Mouse (Mus musculus) heart, postnatal 36 days (tissue): Measurements from ENCODE around the gene Gtpbp1. TPM values are rescaled to one million over a fixed set of nuclear protein-coding genes. Genes with fewer than 3 reads are reported as not detected.

Experiments used
- DNase-seq, 2 experiments: peaks; one replicate each; pipeline ENCODE4 v3.0.0; 2021 to 2022
- intact Hi-C: fragments of 180-260 bp; cut with DNase I; formaldehyde crosslinking; loops from one replicate; pipeline ENCODE4 v1.15.1; 2025
- total RNA-seq, 2 experiments: library from RNA; stranded (reverse); gene quantifications; 2 replicates each; pipeline ENCODE4 v1.2.3; 2021

The Gtpbp1 gene
- total RNA-seq, 2 experiments from 2014 or later: 27.2 to 28.4 TPM

DNA sequence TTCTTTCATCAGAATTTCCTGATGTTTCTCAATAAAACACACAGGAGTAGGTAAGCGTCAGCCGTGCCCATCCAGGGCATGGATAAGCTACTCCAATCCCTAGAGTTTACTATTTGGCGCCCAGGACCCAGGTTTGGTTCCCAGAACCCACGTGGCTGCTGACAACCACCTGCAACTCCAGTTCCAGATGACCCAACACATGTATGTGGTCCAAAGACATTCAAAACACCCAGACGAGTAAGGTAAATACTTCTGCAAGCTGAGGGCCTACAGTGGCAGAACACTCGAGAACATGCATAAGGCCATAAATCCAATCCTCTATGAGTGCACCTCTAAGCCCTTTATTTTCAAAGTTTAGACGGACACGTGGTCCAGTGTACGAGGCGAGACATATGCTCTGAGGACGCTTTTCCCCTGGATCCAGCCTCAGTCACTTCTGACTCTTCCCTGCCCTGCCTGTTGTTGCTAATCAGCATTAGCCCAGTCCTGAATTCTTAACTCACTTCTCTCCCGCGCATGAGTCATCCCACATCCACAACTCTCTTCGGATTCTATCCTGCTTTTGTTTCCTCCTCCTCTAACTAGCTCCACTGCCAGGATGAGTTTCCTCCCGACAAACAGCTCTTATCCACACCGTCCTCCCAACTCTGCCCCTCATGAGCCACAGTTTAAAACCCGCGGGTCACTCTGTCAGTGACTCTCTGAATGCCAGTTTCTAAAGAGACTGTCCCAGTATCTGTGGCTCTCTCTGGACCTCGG is 6.8 kb upstream of the Gtpbp1 start:
- no peak for DNase-seq
- intact Hi-C loops: no loop called here

DNA sequence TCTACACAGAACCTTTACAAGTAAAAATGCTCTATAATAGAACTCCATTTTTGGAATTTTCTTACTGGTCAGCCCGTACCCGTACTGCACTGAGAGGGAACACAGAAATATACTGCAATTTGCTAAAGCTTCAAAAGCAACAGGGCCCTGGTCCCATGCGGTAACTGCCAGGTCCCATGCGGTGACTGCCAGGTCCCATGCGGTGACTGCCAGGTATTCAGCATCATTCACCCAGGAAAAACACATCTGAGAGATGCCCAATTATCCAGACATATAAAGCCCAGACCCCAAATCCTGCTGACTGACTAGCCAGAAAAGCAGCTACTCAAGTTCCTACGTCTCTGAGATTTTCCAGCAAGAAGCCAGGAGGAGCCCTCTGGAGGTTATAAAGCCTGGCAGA is 6.0 kb upstream of the Gtpbp1 start:
- intact Hi-C loops: no loop called here
- no peak for DNase-seq

DNA sequence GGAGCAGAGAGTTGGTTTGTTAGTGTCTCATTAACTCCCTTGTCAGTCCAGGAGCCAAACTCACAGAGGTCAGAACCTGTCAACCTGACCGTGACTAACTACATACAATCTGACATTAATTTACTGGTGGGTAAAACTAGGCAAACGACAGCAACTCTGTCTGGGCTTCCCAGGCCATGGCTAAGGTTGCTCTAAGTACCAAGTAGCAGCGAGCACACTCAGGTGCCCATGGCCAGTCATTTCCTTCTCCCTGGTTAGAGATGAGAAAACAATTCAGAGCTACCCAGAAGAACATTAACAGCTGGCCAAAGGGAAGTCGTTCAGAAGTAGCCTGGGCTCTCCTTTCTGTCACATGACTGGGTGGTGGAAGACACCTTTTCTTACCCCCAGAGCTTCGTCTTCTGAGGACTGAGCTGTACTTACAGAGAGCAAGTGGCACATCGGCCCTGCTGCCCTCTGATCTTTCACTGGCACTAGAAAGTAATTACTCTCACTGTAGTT is 5.5 kb upstream of the Gtpbp1 start:
- intact Hi-C loops: no loop called here
- DNase-seq: no peak

DNA sequence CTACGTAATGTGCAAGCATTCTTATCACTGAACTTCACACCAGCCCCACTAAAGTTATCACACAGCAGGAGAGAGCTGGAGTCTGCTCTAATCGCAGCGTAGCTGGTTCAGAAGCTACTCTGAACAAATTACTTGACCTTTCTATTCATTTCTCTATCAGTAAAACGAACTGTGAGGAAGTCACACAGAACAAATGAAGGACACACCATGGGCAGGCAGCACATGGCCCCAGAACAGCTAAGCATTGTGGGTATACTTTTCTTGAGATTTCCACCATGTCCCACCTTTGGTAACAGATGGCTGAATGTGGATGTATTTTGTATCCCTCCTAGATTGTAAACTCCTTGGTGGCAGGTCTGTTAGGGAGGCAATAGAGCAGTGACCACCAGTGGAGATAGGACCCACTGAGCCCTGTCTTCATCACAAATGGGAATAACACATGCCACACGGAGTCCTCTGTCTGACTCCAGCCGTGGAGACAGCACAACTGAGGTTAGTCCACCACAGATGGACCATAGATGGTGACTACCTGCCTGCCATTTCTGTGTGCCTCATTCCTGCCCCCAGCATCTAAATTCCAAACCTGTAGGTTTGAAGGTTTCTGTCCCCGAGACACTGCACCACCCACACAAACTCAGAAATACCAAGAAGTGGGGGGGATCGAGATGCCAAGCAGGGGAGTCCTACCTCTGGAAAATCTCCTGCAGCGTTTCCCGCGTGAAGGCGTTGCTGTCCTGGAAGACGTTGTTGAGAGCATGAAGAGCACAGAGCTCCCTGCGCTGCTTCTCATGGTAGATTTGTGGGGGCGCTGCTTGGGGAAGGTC is 4.4 kb upstream of the Gtpbp1 start:
- DNase-seq: no peak
- intact Hi-C loops: loop anchor here (2.0 kb wide), 3 partner anchors 15 to 49 kb away; partner anchors contain the start of genes Cby1, Fam227a and Tomm22

DNA sequence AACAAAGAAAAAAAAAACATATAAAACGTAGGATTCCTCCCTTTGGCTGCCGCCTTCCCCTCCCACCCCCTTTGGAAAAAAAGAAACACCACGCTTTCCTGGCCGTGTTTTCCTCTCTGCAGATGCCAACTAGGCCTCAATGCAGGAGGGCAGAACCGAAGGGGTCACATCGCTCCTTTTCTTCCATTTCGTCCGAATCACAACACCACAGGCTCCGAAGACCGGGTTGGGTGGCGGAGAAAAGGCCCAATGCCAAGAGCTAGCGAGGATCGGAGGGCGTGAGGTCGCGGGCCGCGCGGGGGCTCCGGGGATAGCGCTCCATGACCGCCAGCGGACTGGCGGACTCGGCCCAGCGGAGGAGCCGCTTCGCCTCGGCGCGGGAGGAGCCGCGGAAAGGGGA is 3.5 kb upstream of the Gtpbp1 start:
- intact Hi-C loops: loop anchor here (2.0 kb wide), 3 partner anchors 16 to 48 kb away; partner anchors contain the start of genes Cby1, Fam227a and Tomm22
- peak in 1 of 2 experiments; percentile 59 for DNase-seq

DNA sequence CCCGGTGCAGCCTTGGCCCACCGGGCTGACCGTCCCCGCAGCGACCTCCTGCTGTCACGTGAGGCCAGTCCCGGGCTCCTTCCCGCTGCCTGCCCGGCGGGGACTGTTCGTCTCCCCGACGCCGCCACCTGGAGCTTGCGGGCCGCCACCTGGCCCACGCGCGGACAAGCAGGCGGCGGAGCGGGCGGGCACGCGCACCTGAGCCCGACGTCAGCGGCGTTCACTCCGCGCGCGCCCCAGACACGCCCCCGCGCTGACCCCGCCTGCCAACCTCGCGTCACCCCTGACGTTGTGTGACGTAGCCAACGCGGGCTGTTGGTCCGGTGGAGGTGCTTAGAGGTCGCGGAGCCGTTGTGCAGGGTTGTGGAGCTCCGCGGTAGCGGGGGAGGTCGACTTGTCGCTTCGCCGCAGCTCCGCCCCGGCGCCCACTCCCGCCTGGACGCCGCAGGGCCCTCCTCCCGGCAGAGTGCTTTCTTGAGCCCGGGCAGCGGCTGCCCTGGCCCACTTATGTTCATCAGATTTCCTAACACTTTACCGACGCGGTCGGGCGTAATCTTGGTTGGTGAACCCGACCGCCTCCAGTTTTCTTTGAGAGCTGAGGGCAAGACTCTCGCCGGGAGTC is 2.9 kb upstream of the Gtpbp1 start, which contains the start of gene Josd1:
Josd1 (minus strand) TSS at position 274 of the 622 bp plus-strand sequence.
- intact Hi-C loops: loop anchor here (2.0 kb wide), 3 partner anchors 17 to 47 kb away; partner anchors contain the start of genes Cby1, Fam227a and Tomm22
- DNase-seq: peak; percentile 99

DNA sequence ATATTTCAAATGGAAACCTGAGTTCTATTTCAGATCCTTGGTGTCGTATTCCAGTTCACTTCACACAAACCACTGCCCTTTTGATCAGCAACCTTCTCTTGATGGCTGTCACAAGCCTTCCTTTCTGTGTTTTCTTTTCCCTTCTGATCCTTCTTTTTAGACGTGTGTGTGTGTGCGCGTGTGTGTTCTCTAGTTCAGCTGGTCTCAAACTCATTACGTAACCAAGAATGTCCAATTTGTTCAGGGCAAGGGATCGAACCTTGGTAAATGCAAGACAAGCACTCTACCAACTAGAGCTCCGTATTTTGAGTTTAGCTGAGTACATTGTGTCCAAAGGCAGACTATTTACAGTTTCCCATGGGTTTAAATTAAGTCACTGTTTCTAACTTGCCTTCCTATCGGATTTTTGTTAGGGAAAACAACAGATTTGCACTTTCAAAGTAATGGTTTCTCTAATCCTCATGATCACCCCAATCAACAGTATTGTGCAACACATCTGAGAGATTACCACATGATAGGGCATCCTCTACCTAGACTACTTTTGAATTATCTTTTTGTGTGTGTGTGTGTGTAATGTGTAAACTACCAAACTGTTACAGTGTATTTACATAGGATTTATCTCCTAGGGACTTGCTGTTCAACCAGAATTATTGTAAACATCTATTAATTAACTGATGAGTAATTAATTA is 2.2 kb upstream of the Gtpbp1 start:
- intact Hi-C loops: no loop called here
- no peak for DNase-seq

DNA sequence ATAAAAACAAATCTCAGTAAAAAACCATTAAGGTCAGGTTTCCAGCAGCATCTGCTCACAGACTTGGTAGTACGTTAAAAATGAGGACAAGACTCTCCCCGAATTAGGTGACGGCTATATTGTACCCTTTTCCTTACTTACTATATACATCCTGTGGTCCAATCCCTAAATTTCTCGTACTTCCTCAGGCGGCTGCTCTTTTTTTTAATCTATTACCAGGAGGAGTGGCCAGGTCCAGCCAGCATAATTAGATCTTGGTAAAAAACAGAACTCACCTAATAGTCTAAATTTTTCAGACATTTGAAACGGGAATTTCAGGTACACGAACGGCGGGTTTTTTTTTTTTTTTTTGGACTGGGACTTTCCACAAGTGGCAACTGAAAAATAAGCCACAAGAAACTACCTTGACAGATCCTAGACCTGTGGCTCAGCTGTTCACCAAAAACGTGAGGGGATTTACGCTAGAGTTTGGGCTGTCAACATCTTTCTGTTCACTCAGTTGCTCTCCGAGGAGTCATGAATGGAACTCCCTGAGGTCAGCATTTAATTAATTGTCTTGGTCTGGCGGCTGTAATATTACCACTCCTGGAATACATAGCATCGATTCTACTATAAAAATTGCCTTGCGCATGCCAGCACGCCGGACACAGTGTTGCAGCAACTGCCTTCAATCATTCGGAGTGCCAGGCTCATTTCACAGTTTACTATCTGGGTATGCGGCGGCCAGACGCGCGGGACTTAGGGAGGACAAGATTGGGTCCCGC is 801 bp upstream of the Gtpbp1 start:
- no peak for DNase-seq
- intact Hi-C loops: loop anchor here (5.0 kb wide), 1 partner anchor 202 kb away; the partner anchor contains the start of gene Apobec3

DNA sequence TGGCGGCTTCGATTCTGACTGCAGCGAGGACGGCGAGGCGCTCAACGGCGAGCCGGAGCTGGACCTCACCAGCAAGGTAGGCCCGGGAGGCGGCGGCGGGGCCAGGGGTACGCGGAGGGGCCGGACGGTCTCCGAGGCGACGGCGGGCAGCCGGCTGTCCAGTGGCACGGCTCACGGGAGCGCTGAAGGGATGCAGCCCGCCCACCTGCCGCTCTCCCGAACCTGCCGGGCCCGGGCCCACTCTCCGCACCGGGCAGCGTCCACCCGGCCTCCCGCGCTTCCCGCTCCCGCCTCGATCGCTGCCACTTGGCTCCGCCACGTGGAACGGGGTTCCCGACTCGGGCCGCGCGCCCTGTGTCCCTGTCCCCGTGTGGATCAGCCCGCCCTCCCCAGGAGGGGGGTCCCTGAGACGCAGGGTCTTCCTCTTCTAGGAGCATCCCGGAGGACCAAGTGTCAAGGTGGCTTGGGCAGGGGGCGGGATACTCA is 421 bp downstream of the Gtpbp1 start:
- intact Hi-C loops: loop anchor here (5.0 kb wide), 1 partner anchor 201 kb away; the partner anchor contains the start of gene Apobec3
- peak in 1 of 2 experiments; percentile 47 for DNase-seq

DNA sequence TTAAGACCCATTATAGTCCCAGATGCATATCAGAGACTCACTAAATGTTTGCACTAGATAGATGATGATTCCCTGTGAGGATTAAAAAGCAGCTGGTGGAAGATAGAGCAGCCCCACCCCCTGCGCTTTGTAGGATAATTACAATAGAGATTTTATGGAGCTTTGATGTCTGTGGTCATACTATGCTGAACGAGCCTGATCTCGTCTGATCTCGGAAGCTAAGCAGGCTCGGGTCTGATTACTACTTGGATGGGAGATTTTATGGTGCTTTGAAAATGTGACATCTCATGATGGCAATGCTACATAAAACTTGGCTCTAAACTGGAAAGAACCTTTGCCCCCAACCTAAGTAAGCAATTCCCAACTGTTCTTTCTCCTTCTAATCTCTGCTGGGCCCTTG is 1.7 kb downstream of the Gtpbp1 start:
- no peak for DNase-seq
- intact Hi-C loops: loop anchor here (5.0 kb wide), 1 partner anchor 200 kb away; the partner anchor contains the start of gene Apobec3

DNA sequence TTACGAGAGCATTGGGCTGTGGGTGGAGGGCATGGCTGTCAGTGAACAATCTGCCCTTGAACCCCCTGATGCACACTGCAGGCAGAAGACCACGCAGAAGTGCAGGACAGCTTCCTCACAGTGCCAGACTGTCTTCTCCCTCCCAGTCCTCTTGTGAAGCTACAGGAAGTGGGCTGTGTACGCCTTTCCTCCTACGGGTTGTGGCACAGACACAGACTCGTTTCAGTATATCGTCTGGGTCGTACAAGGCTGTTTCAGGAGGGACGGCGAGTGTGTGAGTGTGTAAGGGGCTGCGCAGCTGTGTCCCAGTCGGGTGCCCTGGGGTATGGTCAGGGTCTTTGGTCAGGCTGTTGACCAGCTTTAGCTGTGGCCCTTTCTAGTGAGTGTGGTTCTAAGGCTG is 3.1 kb downstream of the Gtpbp1 start:
- intact Hi-C loops: loop anchor here (5.0 kb wide), 1 partner anchor 199 kb away; the partner anchor contains the start of gene Apobec3
- DNase-seq: no peak

DNA sequence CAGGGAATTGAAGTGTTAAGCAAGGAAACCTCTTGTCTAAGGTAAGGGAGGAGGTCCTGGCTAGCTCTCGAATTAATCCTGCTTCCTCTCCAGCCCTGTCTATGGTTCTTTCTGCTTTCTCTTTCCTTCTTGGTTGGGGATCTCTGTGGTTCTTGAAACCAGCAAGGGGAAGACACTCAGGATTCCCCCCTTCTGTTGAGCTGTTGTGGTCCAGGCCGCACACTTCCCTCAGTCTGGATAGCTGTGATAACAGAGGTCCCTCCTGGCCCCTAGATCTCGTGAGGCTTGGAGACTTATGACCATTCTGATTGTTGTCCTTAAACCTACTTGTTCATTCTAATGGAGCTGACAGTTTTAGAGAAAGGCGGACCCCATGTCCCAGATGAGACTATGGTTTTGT is 3.9 kb downstream of the Gtpbp1 start:
- no peak for DNase-seq
- intact Hi-C loops: loop anchor here (5.0 kb wide), 1 partner anchor 198 kb away; the partner anchor contains the start of gene Apobec3

DNA sequence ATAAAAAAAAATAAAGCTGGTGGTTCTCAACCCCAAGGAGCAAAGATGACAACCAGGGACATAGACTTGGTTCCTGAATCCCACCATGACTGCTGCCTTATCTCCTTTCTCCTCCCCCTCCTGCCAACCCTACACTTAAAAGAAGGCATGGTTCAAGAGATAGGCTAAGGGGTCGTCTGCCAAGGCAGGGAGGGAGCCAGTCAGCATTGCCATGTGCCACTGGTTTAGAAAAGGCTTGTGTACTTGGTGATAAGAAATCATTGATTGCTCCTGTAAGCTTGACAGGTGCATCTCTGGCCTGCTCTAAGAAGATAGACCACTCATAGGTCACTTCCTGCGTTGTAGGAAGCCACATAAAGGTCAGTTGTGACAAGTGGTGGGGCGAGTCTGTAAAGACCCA is 4.9 kb downstream of the Gtpbp1 start:
- no peak for DNase-seq
- intact Hi-C loops: no loop called here

DNA sequence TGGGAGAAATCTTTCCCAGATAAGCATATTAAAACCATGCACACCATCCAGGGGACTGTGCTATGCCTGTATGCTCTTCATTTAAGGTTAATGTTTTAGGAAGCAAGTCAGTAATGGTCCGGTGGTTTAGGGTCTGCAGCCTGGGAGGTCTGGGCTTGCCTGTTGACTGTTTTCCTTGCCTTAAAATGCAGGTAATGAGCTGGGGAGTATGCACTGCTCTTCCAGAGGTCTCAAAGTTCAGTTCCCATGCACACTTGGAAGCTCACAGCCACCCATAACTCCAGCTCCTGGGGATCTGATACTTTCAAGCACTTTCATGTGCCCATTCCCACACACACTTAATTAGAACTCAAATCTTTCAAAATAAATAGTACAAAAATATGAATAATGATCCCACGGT is 5.9 kb downstream of the Gtpbp1 start:
- intact Hi-C loops: no loop called here
- DNase-seq: no peak

DNA sequence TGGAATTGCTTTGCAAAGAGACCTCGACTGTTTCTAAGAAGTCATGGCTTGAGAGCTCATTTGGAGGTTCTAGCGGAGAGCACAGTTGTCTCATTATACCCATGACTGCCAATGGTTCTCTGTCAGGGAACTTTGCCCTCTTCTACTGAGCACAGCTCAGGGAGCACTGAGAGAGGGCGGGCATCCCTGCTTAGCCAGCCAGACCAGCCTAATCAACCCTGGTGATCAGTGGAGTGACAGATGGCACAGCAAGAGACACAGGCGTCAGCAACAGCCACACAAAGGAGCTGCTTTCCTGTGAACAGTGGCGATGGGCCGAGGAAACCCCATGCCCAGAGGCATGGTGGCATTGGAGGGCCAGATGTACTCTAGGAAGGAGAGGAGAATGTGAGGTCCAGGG is 6.4 kb downstream of the Gtpbp1 start:
- DNase-seq: no peak
- intact Hi-C loops: no loop called here

DNA sequence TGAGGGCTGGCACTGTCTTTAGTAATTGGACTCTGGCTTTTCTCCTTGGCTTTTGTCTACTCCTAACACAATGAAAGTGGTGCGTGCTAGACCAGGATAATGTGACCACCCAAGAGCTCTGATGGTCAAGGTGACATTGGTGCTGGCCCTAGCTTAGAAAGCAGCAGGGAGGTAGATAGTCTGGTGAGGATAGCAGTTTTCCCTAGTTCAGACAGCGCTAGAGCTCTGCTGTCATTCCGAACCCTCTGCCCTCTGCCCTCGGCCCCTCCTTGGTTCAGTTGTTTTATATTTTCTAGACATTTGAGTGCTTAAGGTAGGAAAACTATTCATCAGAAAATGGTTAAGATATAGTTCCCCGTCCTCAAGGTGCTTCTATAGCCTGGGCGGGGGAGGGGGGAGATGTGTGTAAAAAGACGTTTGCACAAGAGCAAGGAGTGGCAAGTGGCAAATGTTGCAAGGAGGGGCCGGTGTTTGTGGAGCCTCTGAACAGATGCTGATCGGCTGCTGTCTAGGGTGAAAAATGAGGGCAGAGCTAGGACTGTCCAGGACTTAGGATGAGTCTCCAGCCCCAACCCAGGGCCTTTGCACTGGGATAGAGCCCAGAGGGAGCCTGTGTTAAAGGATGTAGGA is 7.0 kb downstream of the Gtpbp1 start:
- no peak for DNase-seq
- intact Hi-C loops: no loop called here

DNA sequence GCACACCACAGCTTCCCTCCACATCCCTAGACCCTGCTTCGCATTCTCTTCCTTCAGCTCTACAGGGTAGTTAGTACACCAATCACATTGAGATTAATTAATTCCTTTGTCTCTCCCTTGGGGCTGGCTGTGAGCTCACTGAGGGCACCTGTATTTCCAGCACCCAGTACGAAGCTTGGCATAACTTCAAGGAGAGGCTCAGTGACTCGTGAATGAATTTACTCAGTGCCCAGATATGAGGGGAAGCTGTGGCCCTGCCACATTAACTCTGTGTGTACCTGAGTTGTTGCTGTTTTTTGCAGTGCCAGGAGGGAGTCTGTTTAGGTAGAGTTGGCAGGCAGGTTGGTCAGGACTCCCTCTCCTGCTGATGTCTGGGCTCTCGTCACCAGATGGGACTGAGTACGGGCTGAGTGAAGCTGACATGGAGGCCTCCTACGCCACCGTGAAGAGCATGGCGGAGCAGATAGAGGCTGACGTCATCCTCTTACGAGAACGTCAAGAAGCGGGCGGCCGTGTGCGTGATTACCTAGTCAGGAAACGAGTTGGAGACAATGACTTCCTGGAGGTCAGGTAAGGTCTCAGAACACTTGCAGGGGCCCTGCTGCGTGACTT is 16.1 kb downstream of the Gtpbp1 start:
- intact Hi-C loops: no loop called here
- no peak for DNase-seq

DNA sequence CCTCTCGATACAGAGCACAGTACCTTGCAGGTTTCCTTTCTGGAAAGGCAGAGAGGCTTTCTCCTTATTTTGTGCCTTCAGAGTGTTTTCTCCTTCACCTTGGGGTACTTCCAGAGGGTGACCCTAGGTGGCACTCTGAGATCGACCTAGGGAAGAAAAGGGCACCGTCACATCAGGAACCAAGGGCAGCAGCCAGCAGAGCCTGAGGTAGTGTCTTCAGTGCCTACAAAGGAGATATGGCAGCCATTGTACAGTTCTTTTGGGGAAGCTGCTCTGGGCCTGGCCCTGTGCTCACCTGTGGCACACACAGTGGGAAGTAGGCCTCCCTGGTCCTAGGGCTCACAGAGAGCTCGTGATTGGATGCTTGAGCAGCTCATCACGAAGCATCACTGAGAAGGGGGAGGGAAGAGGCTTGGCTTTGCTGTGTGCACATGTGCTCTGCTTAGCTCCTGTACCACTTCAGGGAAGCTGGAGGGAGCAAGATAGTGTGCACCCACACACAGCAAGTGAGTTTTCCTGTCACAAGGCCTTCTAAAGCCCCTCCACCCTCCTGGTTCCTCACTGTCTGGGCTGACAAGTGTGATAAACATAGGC is 17.7 kb downstream of the Gtpbp1 start:
- no peak for DNase-seq
- intact Hi-C loops: no loop called here
